Mouse (Mus musculus): ENCODE data around the gene Elovl2.
"Not testable (repeated sequence)": the region's sequence is repeated elsewhere in the genome, so short reads cannot be mapped to it uniquely, and the experiment has no call there.

The Elovl2 gene

DNA sequence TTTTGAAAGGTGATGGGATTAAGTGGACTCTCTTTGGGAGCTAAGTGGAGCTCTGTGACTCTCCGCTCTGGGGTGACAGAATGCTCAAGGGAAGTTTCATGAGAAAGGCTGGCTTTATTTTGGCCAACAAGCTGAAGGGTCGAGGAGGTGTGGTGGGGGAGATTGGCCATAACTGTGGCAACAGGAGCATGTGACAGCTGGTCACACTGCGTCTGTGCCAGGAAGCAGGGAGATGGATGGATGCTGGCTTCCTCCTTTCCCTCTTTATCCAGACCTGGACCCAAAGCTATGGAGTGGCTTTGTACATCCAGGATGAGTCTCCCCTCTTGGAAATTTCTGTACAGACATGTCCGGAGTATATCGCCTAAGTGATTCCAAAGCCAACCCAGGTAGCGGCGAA, 13.0 kb upstream of the Elovl2 start:
- no peak for DNase-seq

DNA sequence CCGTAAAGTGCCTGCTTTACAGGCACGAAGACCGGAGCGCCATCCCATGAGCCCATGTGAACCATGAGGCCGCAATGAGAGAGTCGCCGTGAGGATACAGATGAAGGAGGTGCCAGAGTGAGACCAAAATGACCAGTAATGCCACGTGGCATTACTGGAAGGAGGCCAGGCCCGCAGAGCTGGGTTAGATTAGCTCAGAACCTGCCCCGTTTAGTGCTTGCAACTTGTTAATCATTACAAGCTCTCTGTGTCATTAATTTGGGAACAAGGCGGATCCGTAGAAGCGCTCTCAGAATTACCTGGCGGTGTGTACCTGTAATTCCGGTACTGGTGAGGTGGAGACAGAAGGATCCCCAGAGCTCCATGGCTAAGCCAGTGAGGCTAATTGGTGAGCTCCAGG, 12.0 kb upstream of the Elovl2 start:
- no peak for DNase-seq

DNA sequence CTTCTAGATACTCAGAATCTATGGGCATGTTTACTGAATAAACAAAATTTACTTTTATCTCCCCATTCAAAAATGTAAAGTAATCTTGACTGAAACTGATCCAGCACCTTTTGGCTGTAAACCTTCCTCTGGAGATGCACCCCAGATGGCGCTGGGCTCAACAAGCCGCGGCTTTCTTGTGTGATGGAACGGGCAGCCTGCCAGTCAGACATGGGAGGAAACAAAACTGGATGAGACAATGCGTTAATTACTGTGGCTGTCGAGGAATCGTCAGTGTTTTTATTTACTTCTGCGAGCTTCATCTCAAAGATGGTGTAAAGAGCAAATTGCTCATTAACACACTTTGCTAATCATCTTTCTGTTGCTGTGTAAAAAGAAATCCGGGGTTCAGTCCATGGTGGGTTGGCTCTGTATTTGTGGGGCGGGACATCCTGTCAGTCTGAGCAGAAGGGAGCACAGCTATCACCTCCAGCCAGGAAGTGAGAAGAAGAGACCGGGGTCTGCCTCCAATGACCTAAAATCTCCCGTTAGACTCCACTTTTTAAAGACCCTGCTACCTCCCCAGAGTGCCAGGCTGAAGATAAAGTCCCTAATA, 11.3 kb upstream of the Elovl2 start:
- DNase-seq = no peak

DNA sequence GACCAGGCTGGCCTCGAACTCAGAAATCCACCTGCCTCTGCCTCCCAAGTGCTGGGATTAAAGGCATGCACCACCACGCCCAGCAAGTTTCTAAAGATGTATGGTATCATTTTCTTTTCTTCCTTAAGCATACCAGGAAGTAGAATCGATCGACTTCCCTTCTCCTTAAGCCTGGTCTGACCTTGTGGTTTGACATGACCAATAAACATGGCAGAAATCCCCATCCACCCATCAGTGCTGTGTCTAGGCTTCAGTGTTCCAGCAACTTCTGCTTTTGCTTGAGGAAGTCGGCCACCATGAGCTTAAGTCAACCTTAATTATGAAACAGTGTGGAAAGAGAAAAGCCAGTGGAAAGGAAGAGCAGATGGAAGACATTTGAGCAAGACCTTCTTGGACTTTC, 10.1 kb upstream of the Elovl2 start:
- DNase-seq = no peak

DNA sequence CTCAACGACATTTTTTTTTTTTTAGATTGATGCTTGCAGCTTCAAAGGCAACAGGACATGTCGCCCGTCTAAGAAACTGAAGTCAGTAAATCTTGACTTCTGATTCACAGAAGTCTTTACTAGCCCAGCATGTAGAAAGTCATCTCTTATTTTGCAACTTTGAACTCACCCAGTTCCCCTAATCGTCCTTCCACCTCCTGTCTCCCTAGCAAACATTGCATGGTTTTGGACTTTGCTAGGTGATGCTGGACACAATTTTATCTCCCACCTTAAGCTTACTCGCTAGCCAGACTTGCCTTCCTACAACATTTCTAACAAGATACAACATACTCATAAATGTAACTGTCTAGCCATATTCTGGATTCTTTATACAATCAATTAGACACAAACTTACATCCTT, 7.9 kb upstream of the Elovl2 start:
- DNase-seq = no peak

DNA sequence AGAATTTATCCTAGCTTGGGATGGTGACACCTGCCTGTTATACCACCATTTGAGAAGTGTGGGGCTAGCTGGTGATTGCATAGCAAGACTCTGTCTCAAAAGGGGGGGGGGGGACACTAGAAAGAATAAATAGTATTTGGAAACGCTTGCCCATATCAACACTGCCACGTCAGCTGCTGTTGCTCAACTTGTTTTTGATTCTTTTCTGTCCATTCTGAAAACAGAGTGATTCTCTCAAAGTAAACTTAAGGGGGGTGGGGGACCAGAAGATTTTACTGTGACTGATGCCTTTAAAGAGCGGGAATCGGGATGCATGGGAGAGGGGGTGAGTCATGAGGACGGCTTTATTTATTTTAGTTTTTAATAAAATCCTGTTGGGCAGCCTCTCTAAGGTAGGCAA, 6.3 kb upstream of the Elovl2 start:
- no peak for DNase-seq

DNA sequence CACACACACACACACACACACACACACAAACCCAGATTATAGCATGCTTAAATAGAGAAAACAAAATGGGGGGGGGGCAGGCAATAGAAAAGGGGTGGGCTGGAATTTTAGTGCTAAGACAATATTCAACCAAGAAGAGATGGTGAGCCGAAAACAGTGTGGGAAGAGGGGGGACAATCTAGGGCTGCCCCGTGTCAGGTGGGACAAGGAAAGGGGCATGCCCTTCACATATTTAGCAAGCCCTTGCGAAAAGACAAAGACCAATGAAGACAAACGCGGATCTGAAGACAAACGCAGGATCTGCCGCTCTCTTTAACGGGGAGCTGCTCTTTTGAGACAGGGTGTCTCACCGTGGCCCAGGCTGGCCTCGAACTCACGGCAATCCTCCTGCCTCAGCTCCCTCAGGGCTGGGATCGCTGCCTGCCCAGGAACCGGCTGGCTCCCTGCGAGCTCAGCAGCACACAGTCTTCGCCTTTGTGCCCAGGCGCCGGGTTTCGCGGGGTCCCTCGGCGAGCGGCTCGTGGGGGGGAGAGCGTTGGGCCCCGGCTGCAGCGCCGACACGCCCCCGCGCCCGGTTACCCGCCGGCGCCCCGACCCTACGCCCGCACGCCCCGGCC, 410 bp downstream of the Elovl2 start:
- DNase-seq = peak; percentile 13

DNA sequence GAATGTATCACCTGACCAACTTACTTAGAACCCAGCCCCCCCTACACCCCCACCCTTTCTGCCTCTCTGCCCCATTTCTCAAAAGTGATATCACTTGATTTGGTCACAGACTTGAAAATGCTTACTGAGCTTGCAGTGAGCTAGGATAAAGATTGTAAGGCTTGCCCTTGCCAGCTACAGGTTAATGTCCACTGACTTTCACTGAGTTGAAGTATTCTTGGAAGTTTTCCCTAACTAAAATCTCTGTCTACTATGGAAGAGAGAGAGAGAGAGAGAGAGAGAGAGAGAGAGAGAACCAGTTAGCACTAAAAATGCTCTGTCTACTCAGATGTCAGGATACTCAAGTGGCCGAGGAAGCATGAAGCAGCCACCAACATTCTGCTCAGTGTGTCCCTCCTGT, 1.1 kb downstream of the Elovl2 start:
- DNase-seq = no peak

DNA sequence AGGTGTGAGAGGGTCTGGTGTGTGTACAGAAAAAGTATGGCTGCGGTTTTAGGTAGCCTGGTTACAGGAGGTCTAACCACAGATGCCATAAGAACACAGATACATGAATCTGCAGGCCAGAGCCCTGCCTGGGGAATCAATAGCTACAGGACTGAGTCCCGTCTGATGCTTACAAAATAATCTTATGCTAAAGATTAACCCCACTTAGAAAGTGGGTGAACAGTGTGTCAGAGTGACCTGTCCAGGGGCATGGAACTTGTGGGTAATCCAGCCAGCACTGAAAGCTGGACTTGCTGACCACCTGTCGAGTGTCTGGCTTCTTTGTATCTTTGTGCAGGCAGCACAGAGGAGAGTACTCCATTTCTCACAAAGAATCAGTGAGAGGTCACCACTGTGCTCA, 4.0 kb downstream of the Elovl2 start:
- no peak for DNase-seq

DNA sequence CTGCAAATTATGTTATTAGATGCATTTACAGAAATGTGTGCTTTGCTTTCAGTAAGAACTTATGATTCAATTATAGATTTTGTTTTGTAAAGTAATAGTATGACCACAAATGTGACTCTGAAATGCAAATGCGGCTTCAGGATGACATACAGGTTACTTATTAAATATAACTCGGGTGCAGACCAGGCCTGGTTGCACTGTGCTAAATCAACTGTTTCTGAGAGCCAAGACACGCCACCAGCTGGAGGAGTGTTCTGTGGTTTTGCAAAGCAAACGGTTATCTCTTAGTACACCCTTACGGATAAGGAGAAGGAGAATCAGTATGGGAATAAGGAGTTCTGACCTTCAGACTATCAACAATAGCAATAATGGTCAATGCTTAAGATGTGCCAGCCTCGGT, 4.5 kb downstream of the Elovl2 start:
- DNase-seq = no peak

DNA sequence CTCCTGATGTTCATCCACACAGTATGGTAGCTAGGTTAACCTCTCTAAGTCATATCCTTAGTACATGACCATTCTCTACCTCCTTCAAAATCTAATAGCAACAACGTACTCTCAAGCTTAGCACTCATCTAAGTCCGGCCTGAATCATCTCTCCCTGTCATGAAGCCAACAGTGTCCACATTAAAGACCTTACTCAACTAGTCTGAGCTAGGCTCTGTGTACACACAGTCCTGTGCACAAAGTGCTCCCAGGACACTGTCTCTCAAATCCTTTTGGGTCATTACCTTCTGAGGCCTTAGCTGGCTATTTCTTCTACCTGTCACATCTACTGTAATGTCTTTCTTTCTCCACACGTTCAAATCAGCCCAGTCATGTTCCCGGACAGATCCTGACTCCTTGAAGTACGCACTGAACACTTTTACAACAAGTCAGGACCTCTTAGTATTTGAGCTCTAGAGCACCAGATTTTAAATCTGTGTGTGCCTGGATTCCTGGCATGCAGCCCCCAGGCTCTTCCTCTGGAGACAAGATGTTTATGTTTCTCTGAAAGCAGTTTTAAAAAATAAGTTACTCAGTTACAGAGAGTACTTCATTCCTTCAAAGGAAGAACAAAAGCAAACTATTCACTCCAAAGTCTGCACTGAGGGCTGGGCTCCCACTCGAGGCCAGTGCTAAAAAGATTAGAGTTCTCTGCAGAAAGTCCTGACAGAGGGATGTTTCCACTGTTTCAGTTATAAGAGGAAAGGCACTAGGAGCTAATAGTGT, 7.5 kb downstream of the Elovl2 start:
- DNase-seq = no peak

DNA sequence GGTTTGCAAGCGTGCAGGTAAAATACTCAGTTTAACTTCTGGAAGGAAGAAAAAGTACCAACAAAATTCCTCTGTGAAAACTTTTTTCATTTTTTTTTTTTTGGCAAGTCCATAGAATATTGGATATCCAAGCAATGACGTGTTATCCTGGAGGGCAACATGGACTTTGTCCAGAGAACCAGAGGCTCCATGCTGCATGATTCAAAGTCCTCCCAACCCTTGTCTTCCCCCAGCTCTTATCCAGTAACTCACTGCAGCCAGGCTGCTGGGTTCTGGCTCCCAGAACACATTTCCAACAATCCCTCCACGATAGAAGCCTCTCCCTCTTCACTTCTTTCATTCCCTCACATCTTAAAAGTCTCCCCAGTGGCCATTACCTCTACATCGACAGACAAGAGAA, 8.9 kb downstream of the Elovl2 start:
- no peak for DNase-seq

DNA sequence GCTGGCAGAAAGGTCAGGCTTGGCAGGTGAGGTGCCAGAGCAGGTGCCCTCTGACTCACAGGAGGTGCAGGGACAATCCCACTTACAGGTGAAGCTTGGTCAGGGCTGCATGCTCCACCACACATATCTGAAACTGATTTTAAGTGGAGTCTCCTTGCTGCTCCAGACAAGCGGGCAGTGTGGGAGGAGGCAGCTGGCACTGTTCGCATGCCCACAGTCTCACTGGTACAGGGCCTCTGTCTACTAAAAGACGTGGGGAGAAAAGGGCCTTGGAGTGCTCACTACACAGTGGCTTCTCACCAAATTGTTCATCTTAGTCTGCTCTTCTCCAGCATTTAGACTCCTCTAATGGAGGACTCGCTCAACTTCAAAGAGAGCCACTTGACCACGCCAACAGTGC, 14.0 kb downstream of the Elovl2 start:
- DNase-seq = no peak

DNA sequence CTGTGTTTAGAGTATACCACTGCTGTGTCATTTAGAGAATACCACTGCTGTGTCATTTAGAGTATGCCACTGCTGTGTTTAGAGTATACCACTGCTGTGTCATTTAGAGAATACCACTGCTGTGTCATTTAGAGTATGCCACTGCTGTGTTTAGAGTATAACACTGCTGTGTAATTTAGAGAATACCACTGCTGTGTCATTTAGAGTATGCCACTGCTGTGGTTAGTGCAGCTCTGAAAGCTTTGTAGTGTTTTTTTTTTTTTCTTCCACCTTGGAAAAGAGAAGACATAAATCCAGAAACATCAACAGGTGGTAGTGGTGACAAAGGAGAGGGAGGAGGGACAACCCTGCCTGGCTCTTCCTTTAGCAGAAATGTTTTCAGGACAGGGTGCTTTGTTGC, 14.6 kb downstream of the Elovl2 start:
- not testable (repeated sequence) for DNase-seq

DNA sequence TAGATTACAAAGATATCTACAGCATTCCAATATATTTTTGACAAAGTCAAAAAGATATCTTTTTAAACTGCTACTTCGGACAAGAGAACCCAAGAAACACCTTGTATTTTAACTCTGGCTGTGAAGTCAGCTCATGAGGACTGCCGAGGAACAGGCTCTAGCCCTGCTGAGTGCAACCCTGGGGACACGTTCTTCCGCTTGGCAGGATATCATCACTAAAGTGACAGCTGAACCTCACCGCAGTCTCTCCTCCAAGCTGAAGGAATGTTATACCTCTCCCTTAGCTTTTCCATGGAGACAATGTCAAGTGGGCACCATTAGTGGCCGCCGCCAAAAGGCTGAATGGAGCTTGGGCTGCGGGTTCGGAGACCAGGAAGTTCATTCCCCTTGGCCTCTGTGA, 16.5 kb downstream of the Elovl2 start:
- no peak for DNase-seq

DNA sequence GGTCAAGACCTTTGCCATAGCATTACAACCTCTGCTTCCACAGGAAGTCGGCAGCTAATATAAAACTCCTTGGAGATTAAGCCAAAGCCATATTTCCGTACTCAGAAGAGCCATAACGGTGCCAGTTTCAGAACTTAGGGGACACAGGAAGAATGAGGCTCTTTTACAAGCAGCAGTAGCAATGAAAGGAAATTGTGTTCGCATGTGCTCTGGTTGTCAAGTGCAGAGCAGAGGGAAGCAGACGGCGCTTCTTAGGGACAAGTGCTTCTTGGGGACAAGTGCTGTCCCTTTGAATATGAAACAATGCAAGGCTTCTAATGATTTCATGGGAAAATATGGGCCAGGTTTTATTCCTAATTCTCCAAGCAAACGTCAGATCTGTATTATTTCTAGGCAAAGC, 16.9 kb downstream of the Elovl2 start:
- DNase-seq = no peak

DNA sequence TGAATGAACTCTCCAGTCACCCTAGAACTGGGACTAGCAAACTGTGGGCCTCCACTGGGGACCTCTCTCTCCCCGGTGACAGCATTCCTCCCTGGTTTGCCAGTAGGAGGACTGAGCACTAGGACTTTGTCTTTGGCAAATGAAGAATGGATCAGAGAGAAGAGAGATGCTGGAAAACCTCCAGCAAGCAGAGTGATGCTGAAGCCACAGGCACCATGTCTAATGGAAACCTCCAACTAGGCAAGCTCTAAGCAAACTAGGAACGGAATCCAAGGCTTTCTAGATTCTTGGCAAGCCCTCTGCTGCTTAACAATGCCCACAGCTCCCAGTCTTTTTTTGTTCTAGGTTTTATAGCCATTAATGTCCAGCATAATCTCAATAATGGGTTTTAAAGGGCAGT, 19.3 kb downstream of the Elovl2 start:
- no peak for DNase-seq

DNA sequence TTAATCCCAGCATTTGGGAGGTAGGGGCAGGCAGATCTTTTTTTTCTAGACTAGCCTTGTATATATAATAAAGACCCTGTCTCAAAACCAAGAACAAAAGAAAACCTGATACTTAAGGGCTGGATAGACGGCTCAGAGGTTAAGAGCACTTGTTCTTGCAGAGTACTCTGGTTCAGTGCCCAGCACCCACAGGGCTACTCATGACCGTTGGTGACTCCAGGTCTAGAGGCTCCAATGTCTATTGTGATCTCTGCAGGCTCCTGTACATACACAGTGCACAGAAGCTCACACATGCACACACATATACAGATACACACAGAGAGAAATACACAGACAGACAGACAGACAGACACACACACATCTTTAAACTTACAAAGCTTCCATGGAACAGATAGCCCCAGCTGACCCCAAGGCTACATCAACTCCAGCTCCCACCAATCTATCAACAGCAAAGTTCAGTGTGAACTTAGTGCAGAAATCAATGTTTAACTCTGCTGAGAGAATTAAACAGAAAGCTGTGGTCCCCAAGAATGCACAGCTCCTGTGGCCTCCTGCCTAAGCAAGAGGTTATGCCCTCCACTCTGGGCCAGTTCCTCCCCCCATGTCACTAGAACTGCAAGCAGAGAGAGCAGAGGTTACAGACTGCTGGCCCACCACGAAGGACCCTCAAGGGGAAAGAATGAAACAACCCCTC, 24.4 kb downstream of the Elovl2 start:
- no peak for DNase-seq

DNA sequence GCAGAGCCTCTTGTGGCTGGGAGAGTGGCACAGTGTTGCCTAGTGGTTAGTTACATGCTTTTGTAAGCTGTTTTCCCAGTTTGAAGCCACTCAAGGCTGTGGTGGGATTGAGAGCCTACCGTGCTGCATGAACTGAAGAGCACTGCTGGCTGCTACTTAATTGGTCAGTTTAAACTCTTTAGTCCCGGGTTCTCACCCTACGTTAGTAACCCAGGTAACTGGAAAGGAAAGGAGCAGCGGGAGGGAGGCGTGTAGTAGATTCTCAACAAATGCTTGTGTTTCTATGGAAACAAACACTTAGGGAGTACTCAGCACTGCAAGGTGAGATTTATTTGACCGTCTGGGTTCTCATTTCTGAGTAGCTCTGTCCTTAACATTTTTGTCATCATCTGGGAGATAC, 32.3 kb downstream of the Elovl2 start:
- DNase-seq = no peak

DNA sequence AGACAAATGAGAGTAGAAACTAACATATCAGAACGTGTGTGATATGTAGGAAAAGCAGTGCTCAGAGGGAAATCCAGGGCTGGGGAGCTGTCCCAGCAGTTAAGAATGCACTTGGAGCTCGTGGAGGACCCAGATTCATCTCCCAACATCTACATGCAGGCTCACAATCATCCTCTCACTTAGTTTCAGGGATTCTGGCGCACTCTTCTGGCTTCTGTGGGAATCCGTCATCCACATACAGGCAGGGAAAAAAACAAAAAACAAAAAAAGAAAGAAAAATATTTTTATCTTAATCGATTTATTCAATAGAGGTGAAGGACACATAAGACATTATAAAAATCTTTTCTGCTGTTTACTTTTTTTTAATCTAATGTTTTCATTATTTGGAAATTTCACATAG, 61.8 kb downstream of the Elovl2 start:
- DNase-seq = no peak

DNA sequence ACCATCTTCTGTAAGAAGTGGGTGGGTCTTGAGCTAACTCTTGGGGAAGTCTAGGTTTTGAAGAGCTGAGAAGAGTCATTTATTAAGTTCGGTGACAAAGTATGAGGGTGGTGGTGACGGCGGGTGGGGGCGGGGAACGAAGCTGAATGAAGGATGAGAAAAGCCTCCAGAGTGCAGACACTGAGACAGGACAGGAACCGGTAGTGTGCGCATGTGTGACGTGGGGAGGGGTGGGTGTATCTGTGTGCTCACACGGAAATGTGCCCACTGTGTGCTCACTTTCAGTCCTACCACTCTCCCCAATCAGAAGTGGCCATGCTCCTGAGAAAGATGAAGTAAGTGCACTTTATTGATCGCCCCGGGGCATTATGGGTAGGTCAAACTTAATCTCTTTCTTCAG, 67.1 kb downstream of the Elovl2 start:
- DNase-seq = no peak

DNA sequence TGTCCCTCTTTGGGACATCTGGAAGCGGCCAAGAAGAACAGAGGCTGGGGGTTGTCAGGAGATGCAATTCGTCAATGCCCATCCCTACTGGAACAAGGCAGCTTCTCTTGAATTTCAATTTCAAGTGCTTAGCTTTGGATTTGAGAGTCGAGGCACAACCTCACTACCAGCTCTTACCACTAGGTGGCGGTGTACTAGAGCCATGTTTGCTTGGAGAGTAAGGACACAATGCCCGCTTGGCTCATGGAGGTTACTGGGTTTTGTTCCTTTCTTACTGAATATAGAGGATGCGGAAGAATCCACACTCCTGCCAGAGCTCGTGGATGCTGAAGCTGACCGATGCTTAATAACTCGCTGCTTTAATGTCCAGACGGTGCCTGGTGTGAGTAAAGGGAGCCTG, 73.9 kb downstream of the Elovl2 start:
- peak; percentile 48 for DNase-seq

DNA sequence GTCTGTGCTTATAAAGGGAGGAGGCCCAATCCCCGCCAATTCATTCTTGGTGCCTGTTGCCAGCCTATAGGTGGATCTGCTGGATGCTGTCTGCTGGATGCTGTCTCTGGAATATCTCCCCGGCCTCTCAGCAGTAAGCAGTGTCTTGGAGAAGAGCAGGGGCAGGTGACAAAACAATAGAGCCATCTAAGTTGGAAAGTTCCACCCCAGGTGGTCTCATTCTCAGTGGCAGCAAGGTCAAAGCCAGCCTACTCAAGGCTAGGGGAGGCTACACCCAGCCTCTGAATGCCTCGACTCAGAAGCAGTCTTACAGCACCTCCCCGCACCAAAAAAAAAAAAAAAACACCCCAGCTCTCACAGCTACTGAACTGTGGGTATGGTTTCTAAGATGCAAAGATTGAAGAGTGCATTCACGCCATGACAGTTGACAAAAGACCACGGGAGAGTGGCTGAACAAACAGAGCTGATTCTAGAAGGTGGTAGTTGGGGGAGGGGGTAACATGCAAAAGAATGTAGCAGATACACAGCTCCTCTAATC, 74.7 kb downstream of the Elovl2 start:
- no peak for DNase-seq

DNA sequence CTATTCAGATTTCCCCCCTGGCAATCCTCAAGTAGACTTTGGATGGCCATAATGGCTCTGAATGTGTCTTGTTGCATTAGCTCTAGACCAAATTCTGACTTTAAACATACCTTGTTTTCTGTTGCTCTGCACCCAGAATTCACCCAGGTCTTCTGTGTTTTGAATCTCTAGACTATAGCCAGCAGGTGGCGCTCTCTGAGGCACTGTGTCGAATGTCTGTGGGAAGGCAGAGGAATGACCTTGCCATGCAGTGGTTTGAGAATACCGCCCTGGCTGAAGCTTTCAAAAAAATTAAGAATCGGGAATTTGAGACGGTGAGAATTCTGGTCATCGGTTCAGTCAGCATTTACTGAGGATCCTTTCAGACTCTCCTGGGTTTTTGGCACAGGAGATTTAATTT, 85.3 kb downstream of the Elovl2 start:
- peak; percentile 35 for DNase-seq

Measured in cerebellum, adult 8-10 months (tissue).